Mouse (Mus musculus): Measurements from ENCODE around the gene Setx. TPM values are rescaled to one million over a fixed set of nuclear protein-coding genes. Genes with fewer than 3 reads are reported as not detected.

The Setx gene
- total RNA-seq, 1 experiment from 2014 or later: 97.7 TPM

DNA sequence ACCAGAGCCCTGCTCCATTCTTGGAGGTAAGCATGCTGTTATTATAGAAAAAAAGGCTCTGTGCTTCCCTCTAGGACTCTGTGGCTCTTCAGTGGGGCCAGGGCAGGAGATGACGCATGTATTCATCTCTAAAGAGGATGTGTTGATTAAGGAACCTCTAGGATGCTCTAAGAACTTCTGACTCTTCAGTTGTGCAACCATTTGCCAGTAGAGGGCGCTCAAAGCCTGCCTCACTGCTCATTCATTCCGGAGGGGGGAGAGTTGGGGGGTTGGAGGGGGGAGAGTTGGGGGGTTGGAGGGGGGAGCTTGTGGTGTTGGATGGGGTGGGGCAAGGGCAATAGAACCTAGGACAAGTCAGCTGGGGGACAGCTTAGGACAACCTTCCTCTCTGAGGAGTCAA, 75.9 kb downstream of the Setx start:
- ATAC-seq (replicated peaks; ENCODE audit: insufficient number of reproducible peaks, low FRiP score, low TSS enrichment, poor library complexity, severe bottlenecking): peak; percentile 84

DNA sequence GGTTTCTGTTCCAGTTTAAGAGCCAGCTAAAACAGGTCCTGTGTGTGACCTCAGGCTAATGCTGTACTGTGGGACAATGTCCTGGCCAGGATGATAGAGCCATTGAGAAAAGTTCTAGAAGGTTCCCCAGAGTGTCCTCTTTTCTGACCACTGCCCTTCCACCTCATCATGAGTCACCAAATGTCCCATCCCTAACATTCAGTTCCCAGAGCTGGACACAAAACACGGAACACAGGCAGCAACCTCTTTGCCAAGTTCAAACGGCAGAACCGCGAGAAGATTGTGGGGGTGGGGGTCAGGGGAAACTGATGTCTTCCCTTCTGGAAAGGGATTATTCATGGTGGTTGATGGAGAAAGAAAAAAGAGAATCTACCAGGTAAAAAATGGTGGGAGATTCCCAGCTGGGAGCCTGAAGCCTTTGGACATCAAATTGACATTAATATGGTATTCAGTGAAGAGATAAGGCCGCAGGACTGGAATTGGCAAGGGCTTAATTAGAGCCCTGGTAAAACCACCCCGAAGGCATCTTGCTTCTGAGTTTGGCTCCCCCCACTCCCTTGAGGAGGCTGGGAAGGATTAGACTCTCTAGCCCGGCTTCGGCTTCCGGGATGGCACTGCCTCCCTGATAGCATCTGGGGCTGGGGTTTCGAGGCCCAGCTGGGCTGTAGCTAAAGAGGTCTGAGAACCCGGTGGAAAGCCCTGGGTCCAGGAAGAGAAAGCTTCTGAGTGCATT, 77.4 kb downstream of the Setx start:
- ATAC-seq (replicated peaks; ENCODE audit: insufficient number of reproducible peaks, low FRiP score, low TSS enrichment, poor library complexity, severe bottlenecking): no peak

DNA sequence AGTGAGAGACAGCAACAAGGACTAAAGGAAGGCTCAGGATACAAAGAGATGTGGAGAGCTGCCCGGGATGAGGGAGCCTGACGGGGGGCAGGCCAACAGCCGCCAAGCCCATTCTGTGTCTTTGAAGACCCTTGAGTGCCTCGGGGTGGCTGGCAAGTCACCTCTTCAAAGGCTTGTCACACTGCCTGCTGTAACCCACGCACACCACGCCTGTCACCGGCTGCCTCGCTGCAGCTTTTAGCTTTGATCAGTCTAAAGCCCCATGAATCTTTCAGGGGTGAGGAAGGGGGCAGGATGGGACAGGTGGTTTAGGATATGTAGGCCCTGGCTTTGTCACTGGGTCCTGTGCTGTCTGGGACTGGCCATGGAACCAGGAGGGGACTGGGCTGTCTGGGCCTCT, 82.2 kb downstream of the Setx start:
- ATAC-seq (replicated peaks; ENCODE audit: insufficient number of reproducible peaks, low FRiP score, low TSS enrichment, poor library complexity, severe bottlenecking): no peak

DNA sequence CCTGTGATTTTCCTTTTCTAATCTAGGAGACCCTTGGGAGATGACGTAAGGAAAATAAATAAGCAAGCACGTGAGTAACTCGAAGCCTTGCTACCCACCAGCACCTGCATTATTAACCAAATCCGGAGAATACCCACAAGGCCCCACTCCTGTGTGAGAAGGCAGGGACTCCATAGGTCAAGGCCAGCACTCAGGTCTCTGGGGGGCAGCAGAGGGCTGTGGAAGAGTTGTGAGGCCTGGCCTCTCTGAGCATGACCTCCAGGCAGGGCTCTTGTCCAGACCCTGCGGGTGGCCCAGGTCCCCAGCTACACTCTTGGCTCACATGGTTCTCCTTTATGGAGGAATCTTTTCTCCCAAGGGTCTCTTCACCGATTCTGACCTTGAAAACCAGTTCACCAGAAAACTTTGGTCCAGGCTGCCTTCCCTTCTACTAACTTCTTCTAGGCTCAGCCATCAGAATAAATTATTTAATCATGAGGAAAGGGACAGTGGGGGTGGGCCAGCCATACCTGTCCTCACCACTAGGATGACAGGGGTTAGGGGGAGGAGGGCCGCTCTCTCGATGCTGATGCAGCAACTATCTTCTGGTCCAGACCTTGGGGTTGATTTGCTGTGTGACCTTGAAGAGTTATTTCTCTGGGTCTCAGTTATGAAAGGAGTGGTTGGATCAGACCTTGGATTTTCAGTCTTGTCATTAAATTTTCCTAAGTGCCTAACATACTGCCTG, 92.5 kb downstream of the Setx start:
- ATAC-seq (replicated peaks; ENCODE audit: insufficient number of reproducible peaks, low FRiP score, low TSS enrichment, poor library complexity, severe bottlenecking): no peak

DNA sequence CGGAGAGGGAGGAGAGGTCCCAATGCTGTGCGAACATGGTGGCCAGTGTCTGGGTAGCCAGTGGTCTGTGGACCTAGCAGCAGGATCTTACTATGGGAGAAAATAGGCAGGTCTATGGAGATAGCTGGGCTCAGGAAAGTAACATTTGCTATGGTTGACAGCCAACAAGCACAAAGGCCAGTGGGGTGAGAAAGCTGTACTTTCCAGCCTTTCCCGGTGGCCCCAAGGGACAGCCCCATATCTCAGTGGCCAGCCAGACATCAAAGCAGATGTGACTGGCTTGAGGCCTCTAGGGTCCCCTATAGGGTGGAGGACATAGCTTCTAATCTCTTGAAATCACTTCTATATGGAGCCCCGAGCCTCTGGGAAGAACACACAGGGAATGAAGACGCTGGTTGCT, 93.1 kb downstream of the Setx start:
- no peak for ATAC-seq (replicated peaks; ENCODE audit: insufficient number of reproducible peaks, low FRiP score, low TSS enrichment, poor library complexity, severe bottlenecking)

DNA sequence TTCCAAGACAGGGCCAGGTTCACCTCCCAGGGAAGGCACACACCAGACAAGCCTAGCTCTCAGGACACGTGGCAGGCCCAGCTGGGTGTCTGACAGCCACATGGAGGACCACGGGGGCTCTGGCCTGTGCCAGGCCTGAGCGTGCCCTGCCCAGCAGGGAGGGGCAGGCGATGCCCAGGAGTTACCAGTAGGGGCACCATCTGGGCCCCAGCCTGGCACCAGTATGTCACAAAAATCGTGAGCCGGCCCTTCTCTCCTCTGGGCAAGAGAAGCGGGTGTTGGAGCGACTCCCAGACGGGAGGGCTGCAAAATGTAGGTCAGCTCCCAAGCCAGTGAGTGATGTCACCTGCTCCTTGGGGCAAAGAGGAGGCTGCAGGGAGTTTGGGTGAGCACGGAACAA, 93.9 kb downstream of the Setx start:
- no peak for ATAC-seq (replicated peaks; ENCODE audit: insufficient number of reproducible peaks, low FRiP score, low TSS enrichment, poor library complexity, severe bottlenecking)

DNA sequence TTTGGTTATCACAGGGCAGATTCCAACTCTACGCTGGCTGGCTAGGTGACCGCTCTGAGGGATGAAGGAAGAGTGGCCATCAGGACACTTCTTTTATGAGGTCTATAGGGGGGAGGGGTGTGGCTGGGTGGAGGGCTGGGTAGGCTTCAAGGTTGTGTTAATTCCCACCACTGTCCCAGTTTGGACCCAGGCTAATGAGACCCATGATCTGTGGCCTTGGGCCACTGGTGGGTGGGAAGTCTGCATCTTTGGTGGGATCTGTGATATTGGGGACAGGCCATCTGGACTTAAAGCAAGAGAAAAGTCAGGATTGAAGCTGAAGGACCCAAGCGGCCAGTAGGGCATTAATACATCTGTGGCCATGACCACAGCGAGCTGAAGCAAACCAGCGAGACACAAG, 94.8 kb downstream of the Setx start:
- ATAC-seq (replicated peaks; ENCODE audit: insufficient number of reproducible peaks, low FRiP score, low TSS enrichment, poor library complexity, severe bottlenecking): no peak

DNA sequence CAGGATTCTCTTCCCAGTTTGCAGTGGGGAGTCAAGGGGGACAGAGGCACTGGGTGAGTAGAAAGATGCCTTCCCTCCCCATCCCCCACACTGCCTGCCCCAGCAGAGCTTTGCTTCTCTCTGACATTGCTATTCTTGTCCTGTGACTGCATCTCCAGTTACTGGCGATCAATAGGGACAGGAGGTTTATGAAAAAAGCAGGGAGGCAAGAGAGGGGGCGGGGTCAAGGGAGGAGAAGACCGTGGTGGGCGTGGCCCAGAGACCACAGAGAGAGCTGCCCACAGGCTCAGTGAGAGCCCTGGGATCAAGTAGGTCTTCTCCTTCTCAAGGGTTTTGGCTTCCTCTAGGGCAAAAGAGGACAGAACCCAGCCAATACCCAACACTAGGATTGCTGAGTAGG, 98.3 kb downstream of the Setx start:
- 0 out of 2 replicates have a peak, but pooled peaks have one; percentile 7 for ATAC-seq (replicated peaks; ENCODE audit: insufficient number of reproducible peaks, low FRiP score, low TSS enrichment, poor library complexity, severe bottlenecking)

DNA sequence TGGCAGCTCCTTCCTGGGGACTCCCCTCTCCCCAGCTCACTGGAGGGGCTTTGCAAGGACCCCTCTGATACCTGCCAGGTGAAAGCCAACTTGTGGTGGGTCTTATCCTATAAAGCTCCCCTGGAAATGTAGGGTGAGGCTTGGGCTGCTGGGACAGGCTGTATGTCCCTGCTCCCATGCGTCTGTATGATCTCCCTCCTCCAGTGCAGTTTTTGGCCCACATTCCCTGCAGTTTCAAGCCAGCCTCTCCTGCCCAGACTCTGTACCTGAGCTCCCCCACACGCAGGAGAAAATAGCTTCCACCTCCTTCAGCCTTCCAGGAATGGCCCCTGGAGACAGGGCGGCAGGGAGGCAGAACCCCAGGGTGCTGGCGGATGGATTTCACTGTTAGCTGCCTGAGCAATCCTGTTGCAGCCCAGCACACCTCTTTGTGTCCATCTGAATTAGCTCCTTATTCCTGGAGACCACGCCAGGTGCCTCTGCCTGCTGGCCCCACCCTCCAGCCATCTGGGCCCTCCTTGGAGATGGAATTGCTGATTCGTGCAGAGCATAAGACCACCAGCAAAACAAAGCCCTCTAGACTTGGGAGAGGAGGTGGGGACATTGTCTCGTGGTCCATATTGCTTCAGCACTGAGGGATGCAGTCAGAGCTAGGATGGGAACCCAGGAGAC, 99.7 kb downstream of the Setx start:
- no peak for ATAC-seq (replicated peaks; ENCODE audit: insufficient number of reproducible peaks, low FRiP score, low TSS enrichment, poor library complexity, severe bottlenecking)

DNA sequence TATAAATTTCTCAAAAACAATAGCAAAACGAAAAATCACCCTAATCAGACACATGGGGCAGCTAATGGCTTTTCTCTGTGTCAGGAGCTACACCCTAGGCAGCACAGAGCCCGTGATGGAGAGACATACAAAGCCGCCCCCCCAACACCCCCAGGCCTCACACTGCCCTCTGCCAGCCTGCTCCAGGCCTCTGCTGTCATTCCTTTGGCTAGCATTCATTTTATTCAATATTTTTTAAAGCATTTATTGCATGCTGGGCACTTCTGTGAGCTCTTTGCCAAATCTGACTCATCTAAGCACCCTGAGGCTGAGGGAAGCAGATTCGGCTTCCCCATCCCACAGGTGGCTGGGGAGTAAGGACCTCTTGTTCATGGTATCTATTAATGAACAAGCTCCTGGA, 102.7 kb downstream of the Setx start:
- ATAC-seq (replicated peaks; ENCODE audit: insufficient number of reproducible peaks, low FRiP score, low TSS enrichment, poor library complexity, severe bottlenecking): no peak

DNA sequence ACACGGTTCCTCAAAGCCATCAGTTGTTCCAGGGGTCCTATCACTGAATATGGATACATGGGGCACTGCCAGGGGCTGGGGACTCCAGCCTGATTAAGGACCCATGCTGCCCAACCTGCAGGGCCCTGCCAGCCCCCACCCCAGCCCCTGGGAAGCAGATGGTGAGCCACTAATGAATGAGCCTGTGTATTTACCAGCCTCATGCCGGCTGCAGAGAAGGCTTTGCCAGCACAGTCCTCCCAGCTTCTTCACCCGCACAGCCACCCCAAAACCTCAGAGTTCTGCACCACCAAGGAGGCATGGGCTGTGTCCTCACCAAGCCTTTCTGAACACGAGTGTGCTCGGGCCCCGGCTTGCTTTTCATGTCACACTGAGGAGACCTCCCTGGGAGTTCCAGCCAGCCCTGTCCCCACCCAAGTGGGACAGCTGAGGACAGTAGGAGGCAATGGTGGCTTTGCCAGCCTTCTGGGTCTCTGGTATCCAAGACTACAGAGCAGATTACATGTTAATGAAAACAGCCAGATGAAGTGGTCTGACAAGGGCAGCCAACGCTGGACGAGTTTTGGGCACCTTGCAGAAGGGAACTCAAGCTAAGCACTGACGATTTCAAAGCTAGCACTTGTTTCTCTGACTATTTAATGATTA, 106.3 kb downstream of the Setx start:
- no peak for ATAC-seq (replicated peaks; ENCODE audit: insufficient number of reproducible peaks, low FRiP score, low TSS enrichment, poor library complexity, severe bottlenecking)

Other genes starting within 250 kb of the Setx start
- 0.38 TPM in 1 of 3 replicates, not detected in the others for gene Barhl1, start 207.5 kb upstream of the Setx start, total RNA-seq (2017)
- 1.7 TPM in 1 of 3 replicates, not detected in the others for gene Cfap77, start 69.1 kb upstream of the Setx start, total RNA-seq (2017)
- 20.0 to 44.0 TPM (median 29.0 TPM) in 3 replicates for gene Ttf1, start 63.9 kb upstream of the Setx start, total RNA-seq (2017)
- gene Ntng2, start 128.8 kb downstream of the Setx start, total RNA-seq (2017): 7.1 to 27.7 TPM (median 7.5 TPM) in 3 replicates
- gene Med27, start 222.6 kb downstream of the Setx start, total RNA-seq (2017): 19.9 to 24.0 TPM (median 23.4 TPM) in 3 replicates

All from monocyte, adult 5-6 weeks (primary cell).